23 mouse cellular contexts compared by ENCODE assay signal in the genomic region with DNA sequence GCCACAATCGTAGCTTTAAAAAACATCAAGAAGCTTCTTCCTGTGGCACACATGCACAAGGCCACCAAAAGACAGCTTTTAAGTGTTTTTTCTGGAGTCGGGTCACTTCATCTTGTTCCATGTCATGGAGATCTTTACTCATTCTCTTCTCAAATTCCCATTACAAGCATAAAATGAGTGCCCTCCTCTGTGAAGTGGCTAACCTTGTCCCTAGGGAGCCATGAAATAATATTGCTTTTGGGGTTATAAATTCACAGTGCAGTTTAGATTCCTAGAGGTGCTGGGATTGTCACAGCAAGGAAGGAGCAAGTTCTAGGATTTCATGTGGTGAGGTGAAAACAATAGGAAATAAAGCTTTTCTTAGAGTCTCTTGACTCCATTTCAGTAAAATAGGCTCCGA.
A peak's percentile ranks its signal among the peaks of the same experiment; 100 is the strongest.
DNase-seq lines count a peak whose midpoint lies in the region; ATAC-seq lines count a peak whose summit lies in the region.
"Had no signal": no experiment of that assay in that cellular context is flagged by ENCODE, and none has a peak within 500 bp of the region (broad histone marks: within the 10 kb centered on the region; RNA-seq: fewer than 3 reads in every experiment).

No protein-coding gene starts in this region.

- H3K4me1 ChIP-seq in kidney, embryonic 15.5 days: no peaks in the 10 kb centered on the region
- H3K4me1 ChIP-seq: forebrain, embryonic 10.5 days; forebrain, embryonic 13.5 days; hindbrain, embryonic 10.5 days; hindbrain, embryonic 13.5 days had no signal

- H3K27ac ChIP-seq in kidney, embryonic 15.5 days: no peak overlapping the region
- H3K27ac ChIP-seq: forebrain, embryonic 10.5 days; forebrain, embryonic 13.5 days; hindbrain, embryonic 10.5 days; hindbrain, embryonic 13.5 days had no signal

- 27% methylated on average over 3 of the region's 3 CpGs for WGBS in kidney, embryonic 15.5 days

- ATAC-seq in kidney, embryonic 15.5 days (replicated peaks; ENCODE audit: low FRiP score): peak; percentile 67; the same call in 1 of the 2 replicates
- ATAC-seq: CD4-positive, CD25-positive, alpha-beta regulatory T cell, adult 4 months; forebrain, embryonic 13.5 days; forebrain, embryonic 16.5 days; hindbrain, embryonic 16.5 days had no signal

- H3K27me3 ChIP-seq in kidney, embryonic 15.5 days: peaks cover 2% of the 10 kb centered on the region; the same call in 1 of the 2 replicates
- H3K27me3 ChIP-seq: forebrain, embryonic 13.5 days; hindbrain, embryonic 13.5 days had no signal

- H3K9me3 ChIP-seq in kidney, embryonic 15.5 days (replicated peaks): no peaks in the 10 kb centered on the region
- H3K9me3 ChIP-seq: forebrain, embryonic 10.5 days; forebrain, embryonic 13.5 days; hindbrain, embryonic 10.5 days; hindbrain, embryonic 13.5 days had no signal

- no peak overlapping the region for H3K4me2 ChIP-seq in kidney, embryonic 15.5 days
- H3K4me2 ChIP-seq: forebrain, embryonic 13.5 days; heart, embryonic 11.5 days; hindbrain, embryonic 13.5 days had no signal

- H3K9ac ChIP-seq in kidney, embryonic 15.5 days: no peak overlapping the region
- H3K9ac ChIP-seq: forebrain, embryonic 13.5 days; hindbrain, embryonic 13.5 days had no signal

- H3K4me3 ChIP-seq in kidney, embryonic 15.5 days (replicated peaks): no peak overlapping the region
- H3K4me3 ChIP-seq: forebrain, embryonic 10.5 days; forebrain, embryonic 13.5 days; hindbrain, embryonic 10.5 days; hindbrain, embryonic 13.5 days had no signal

- H3K36me3 ChIP-seq in kidney, embryonic 15.5 days: no peaks in the 10 kb centered on the region
- H3K36me3 ChIP-seq: forebrain, embryonic 10.5 days; hindbrain, embryonic 10.5 days; hindbrain, embryonic 13.5 days had no signal

- no peak for DNase-seq in kidney, adult 11 months
- peak; percentile 43 for DNase-seq in embryo, embryonic 10.5 days (ENCODE audit: low spot score)
- DNase-seq in embryo, embryonic 11 days: peak; percentile 35
- no peak for DNase-seq in heart, postnatal 14 days
- DNase-seq in right cerebral cortex, adult 2 months (ENCODE audit: low spot score in 2 of 2): no peak
- DNase-seq: adrenal gland, adult 2 months; adrenal gland, postnatal 14 days; cerebellum, adult 11 months; cerebellum, adult 2 months; cerebellum, adult 9-11 months; cerebellum, postnatal 25 days; gastrocnemius, postnatal 10 days; gastrocnemius, postnatal 36 days; heart, postnatal 36 days had no signal

- intact Hi-C loops in heart, postnatal 14 days (cut with DNase I): loop anchor here (5.0 kb wide), 1 partner anchor 277 kb away; no protein-coding TSS in a partner anchor

Comparison
In these comparisons a context has a peak if more than half of its experiments do, and no peak if none do; other contexts are left out.
1. DNase-seq: peak in embryo, embryonic 10.5 days (single experiment) and embryo, embryonic 11 days (single experiment); none in kidney, adult 11 months (single experiment), heart, postnatal 14 days (0 of 2) and right cerebral cortex, adult 2 months (0 of 2).